Mouse (Mus musculus) spleen, adult 2 months (tissue): ENCODE measurements around the gene Mid1. TPM values are rescaled to one million over a fixed set of nuclear protein-coding genes. Genes with fewer than 3 reads are reported as not detected.
A peak's percentile ranks its signal among the peaks of the same experiment; 100 is the strongest.

Experiments
- DNase-seq, 2 experiments: peaks; one replicate each; pipeline versions ENCODE4 v3.0.0 to v3.0.0-alpha.2; 2012 to 2021; ENCODE audit warnings: low spot score in 2 of 2, low read depth in 1 of 2
- H3K27ac ChIP-seq: fragments of 200-500 bp; 2 replicates; pipeline ENCODE4 v1.5.1; 2012; ENCODE audit warnings: low read length, inconsistent platforms; ENCODE audit not compliant: insufficient read depth
- H3K27me3 ChIP-seq: fragments of 200-500 bp; 2 replicates; pipeline ENCODE4 v1.6.1; 2012; ENCODE audit warnings: mild to moderate bottlenecking, moderate library complexity, low read length, inconsistent platforms; ENCODE audit not compliant: control insufficient read depth, insufficient read depth
- H3K36me3 ChIP-seq: fragments of 200-500 bp; 2 replicates; pipeline ENCODE4 v1.6.1; 2012; ENCODE audit warnings: mild to moderate bottlenecking, low read length, inconsistent platforms; ENCODE audit not compliant: control insufficient read depth, insufficient read depth
- H3K4me1 ChIP-seq: fragments of 200-500 bp; 2 replicates; pipeline ENCODE4 v1.6.1; 2011; ENCODE audit warnings: inconsistent platforms; ENCODE audit not compliant: control insufficient read depth, insufficient read depth, insufficient read length
- H3K4me3 ChIP-seq: fragments of 200-500 bp; 2 replicates; pipeline ENCODE4 v1.5.1; 2011; ENCODE audit warnings: mild to moderate bottlenecking, inconsistent platforms; ENCODE audit not compliant: insufficient read depth, insufficient read length; ENCODE audit errors: extremely low read depth
- CTCF ChIP-seq: fragments of 200-500 bp; IDR thresholded peaks from 2 replicates; pipeline ENCODE4 v1.5.1; 2011; ENCODE audit warnings: mild to moderate bottlenecking, inconsistent platforms; ENCODE audit not compliant: insufficient read depth, insufficient read length, insufficient replicate concordance; ENCODE audit errors: extremely low read depth
- POLR2A ChIP-seq: fragments of 200-500 bp; IDR thresholded peaks from 2 replicates; pipeline ENCODE4 v1.6.1; 2011; ENCODE audit warnings: low read depth, low read length, inconsistent platforms
- WGBS: fragments of 180-500 bp; shearing (Covaris S2); methylation state at CpG from one replicate; pipeline ENCODE4 v1.1.7; 2018; 5-methylcytosine and 5-hydroxymethylcytosine counted together
- polyA plus RNA-seq: library from polyadenylated mRNA; depleted of rRNA; stranded (reverse); fragments of >200 nt; gene quantifications from 2 replicates; pipeline ENCODE4 v1.2.3, GENCODE M21; 2012

Mid1 gene
- polyA plus RNA-seq, 1 experiment: 4.1 TPM

DNA sequence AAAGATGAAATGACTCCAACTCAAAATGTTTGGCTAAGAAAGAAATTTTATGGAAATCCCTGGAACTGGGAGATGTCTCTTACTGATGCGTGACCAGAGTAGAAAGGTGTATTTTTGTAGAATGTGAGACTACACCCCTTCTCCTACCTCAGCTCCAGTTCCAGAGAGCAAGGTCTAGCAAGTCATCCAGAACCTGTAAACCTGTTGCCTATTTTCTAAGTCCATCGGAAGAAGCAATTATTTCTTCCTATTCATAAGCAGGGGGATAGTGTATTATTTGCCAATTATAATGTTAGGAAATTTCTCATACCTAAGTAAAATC, 153.6 kb downstream of the Mid1 start:
- WGBS: 93% methylated on average over 2 of the region's 2 CpGs
- H3K36me3 ChIP-seq: no peaks in the 10 kb centered on the region
- TF ChIP-seq POLR2A (no peak), CTCF (no peak)
- no peak overlapping the region for H3K4me3 ChIP-seq
- H3K27me3 ChIP-seq: no peaks in the 10 kb centered on the region
- no peaks in the 10 kb centered on the region for H3K4me1 ChIP-seq
- no peak for DNase-seq
- H3K27ac ChIP-seq: no peak overlapping the region

- no peak overlapping the region for H3K4me3 ChIP-seq
- TF ChIP-seq POLR2A (no peak), CTCF (no peak)
- WGBS: 82% methylated on average over 1 of the region's 1 CpGs
- H3K4me1 ChIP-seq: no peaks in the 10 kb centered on the region
- DNase-seq: no peak
- no peaks in the 10 kb centered on the region for H3K27me3 ChIP-seq
- H3K36me3 ChIP-seq: no peaks in the 10 kb centered on the region
- no peak overlapping the region for H3K27ac ChIP-seq
Measured at GRCm38 (mm10) chrX:169843267-169843666, 158.3 kb downstream of the Mid1 start.

DNA sequence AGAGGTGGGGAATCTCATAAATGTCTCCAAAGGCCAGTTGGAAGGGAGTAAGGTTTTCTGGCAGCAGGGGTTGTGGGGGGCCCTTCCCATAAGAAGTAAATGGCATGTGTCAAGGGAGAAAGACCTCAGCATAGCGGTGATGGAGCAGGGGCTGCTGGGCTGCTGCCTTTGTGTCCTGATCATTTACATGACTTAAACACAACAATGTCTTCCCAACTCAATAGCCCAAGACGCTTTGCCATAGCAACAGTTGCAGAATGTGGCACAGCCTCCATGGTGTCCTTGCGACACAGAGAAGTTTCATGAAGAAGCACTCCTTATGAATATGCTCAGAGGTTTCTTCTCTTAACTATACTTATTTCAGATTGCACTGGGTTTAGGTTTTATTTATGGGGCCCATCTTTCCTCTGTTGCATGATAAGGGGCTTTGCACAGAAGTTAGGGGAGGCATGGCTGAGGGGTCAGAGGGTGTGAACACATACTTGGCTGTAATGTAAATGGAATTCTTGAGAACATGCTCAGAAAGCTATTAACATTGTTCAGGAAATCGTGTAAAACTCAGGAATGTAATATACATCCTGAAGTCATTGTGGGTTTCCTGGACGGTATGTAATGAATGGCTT, 159.3 kb downstream of the Mid1 start:
- Histone ChIP-seq H3K27me3 (no peaks in the 10 kb centered on the region), H3K4me1 (no peaks in the 10 kb centered on the region), H3K27ac (no peak overlapping the region), H3K4me3 (no peak overlapping the region), H3K36me3 (no peaks in the 10 kb centered on the region)
- TF ChIP-seq POLR2A (no peak), CTCF (no peak)
- 52% methylated on average over 5 of the region's 5 CpGs for WGBS
- no peak for DNase-seq

DNA sequence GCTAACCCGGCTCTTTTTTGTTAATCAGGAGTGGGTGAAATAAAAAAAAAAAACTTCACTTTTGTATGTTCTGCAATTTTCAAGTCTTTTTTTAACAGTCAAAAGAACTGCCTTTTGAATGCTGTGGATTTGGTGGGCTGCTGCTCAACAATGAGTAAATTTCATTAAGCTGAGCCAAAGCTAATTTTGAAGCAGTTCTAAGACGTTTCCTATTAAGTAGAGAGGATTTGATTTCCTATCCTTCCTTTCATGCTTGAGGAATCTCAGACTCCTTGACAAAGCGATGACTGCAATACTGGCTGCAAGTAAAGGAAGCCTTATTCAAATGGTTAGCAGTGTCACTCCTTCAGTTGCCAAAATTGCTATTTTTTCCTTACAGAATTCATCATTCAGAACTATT, 161.2 kb downstream of the Mid1 start:
- no peak for TF ChIP-seq CTCF
- TF ChIP-seq POLR2A: no peak
- no peak overlapping the region for H3K27ac ChIP-seq
- WGBS: 75% methylated on average over 3 of the region's 3 CpGs
- DNase-seq: no peak
- no peaks in the 10 kb centered on the region for H3K27me3 ChIP-seq
- no peaks in the 10 kb centered on the region for H3K4me1 ChIP-seq
- H3K4me3 ChIP-seq: no peak overlapping the region
- H3K36me3 ChIP-seq: no peaks in the 10 kb centered on the region

GRCm38 (mm10) chrX:169861194-169861720, 176.3 kb downstream of the Mid1 start:
- TF ChIP-seq CTCF: no peak
- TF ChIP-seq POLR2A: no peak
- Histone ChIP-seq H3K36me3 (no peaks in the 10 kb centered on the region), H3K4me3 (no peak overlapping the region), H3K27me3 (no peaks in the 10 kb centered on the region), H3K27ac (no peak overlapping the region), H3K4me1 (no peaks in the 10 kb centered on the region)
- WGBS: 65% methylated on average over 2 of the region's 2 CpGs
- DNase-seq: no peak

GRCm38 (mm10) chrX:169862440-169862839, 177.4 kb downstream of the Mid1 start:
- Histone ChIP-seq H3K27me3 (no peaks in the 10 kb centered on the region), H3K4me1 (no peaks in the 10 kb centered on the region), H3K4me3 (no peak overlapping the region), H3K36me3 (no peaks in the 10 kb centered on the region), H3K27ac (no peak overlapping the region)
- no peak for DNase-seq
- no peak for TF ChIP-seq POLR2A
- no peak for TF ChIP-seq CTCF

GRCm38 (mm10) chrX:169862848-169863247, 177.8 kb downstream of the Mid1 start:
- Histone ChIP-seq H3K4me3 (no peak overlapping the region), H3K27me3 (no peaks in the 10 kb centered on the region), H3K4me1 (no peaks in the 10 kb centered on the region), H3K27ac (no peak overlapping the region), H3K36me3 (no peaks in the 10 kb centered on the region)
- WGBS: 42% methylated on average over 1 of the region's 1 CpGs
- TF ChIP-seq POLR2A (no peak), CTCF (peak; percentile 25; the same call in 1 of the 2 replicates)
- peak in 1 of 2 experiments; percentile 17 for DNase-seq

GRCm38 (mm10) chrX:169863841-169864240, 178.8 kb downstream of the Mid1 start:
- Histone ChIP-seq H3K27me3 (no peaks in the 10 kb centered on the region), H3K27ac (no peak overlapping the region), H3K36me3 (no peaks in the 10 kb centered on the region), H3K4me3 (no peak overlapping the region), H3K4me1 (no peaks in the 10 kb centered on the region)
- WGBS: 57% methylated on average over 1 of the region's 1 CpGs
- no peak for DNase-seq
- TF ChIP-seq CTCF: no peak
- TF ChIP-seq POLR2A: no peak
